Mouse (Mus musculus): ENCODE results near the gene Sgip1. TPM values are rescaled to one million over a fixed set of nuclear protein-coding genes. Genes with fewer than 3 reads are reported as not detected.
A peak's percentile ranks its signal among the peaks of the same experiment; 100 is the strongest.

The Sgip1 gene
- polyA plus RNA-seq, 1 experiment from 2014 or later: 42.4 TPM

DNA sequence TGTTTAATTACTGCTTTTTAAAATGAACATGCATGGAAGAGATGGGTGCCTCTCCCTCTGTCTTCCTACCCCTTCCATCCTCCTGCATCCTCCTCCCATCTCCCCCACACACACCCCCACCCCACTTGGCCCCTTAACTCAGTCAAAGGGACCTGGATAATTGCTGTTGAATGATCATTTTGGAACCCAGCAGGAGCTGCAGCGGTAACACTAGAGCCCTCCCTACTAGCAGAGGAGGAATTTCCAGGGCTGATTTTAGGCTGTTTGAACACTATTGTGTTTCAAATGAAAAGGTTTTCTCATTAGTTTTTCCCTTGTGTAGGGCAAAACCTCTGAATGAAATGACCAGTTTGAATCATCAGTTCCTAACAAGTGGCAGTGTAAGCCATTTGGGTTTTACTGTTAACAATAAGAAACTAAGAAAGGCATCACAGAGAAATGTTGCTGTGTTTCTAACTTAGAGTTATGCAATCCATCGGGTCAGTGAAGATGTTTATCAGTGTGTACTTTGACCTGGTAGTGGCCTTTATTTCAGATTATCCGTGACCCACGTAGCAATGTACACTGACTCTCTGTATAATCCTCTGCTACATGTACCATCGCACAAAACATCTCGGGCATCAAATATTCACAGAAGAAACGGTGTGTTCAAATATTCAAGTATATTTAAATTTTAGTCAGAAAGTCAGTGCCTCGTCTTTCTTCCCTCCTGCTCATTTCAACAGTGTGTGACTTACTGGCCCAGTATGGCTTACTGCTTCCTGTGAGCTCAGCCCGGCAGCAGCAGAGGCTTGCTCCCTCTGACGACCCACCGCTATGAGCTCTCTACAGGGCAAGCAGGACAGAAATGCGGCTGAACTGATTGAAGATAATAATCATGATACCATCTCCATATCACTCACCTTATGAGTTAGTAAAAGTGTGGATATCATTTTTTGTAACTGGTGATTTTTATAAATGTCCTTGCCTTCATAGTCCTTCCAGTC lies 235.5 kb downstream of the Sgip1 start:
- H3K36me3 ChIP-seq: no peaks in the 10 kb centered on the region
- no peak overlapping the region for H3K9ac ChIP-seq
- WGBS: 18% methylated on average over 12 of the region's 12 CpGs
- H3K27me3 ChIP-seq: peaks cover 9% of the 10 kb centered on the region; the same call in 1 of the 2 replicates
- no peaks in the 10 kb centered on the region for H3K9me3 ChIP-seq (replicated peaks)
- H3K4me2 ChIP-seq (replicated peaks): no peak overlapping the region
- no peak for ATAC-seq (ENCODE audit: low FRiP score)
- H3K4me3 ChIP-seq: no peak overlapping the region
- H3K4me1 ChIP-seq: peaks cover 20% of the 10 kb centered on the region
- no peak overlapping the region for H3K27ac ChIP-seq

- Histone ChIP-seq H3K4me3 (peak overlapping the region; percentile 28), H3K27me3 (peaks cover 9% of the 10 kb centered on the region; the same call in 1 of the 2 replicates), H3K4me2 (replicated peaks) (peak overlapping the region; percentile 62), H3K27ac (no peak overlapping the region), H3K4me1 (peaks cover 20% of the 10 kb centered on the region), H3K9ac (no peak overlapping the region), H3K9me3 (replicated peaks) (no peaks in the 10 kb centered on the region), H3K36me3 (no peaks in the 10 kb centered on the region)
- ATAC-seq (ENCODE audit: low FRiP score): no peak
- 11% methylated on average over 16 of the region's 16 CpGs for WGBS
Measured at GRCm38 (mm10) chr4:102977778-102978321, 236.8 kb downstream of the Sgip1 start.

DNA sequence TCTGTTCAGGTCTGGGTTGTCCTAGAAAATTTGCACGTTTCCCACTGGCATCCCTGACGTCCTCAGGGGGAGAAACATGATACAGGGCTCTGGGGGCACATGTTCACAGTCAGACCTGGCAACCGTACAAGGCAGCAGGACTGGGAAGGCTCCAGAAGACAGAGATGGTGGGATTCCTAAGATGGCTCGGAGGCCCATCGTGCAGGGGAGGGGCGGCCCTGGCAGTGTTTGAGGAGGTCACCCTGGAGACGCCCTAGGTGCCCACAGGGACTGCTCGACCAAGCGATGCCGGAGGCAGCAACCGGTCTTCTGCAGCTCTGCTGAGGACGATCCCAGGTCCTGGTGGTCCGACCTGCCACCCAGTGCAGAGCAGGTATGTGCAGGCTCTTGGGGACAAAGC lies 237.3 kb downstream of the Sgip1 start, which contains the start of gene Tctex1d1:
Gene Tctex1d1, plus strand, starts transcription at position 167 of the 400 bp plus-strand sequence.
- Histone ChIP-seq H3K9ac (peak within 1 kb of the TSS; percentile 43; the same call in 1 of the 2 replicates), H3K36me3 (no peaks in the 10 kb centered on the region), H3K4me2 (replicated peaks) (peak within 1 kb of the TSS; percentile 62), H3K9me3 (replicated peaks) (no peaks in the 10 kb centered on the region), H3K4me1 (peaks cover 20% of the 10 kb centered on the region), H3K4me3 (peak within 1 kb of the TSS; percentile 28), H3K27me3 (peaks cover 9% of the 10 kb centered on the region; the same call in 1 of the 2 replicates), H3K27ac (no peak within 1 kb of the TSS)
- peak; percentile 52 for ATAC-seq (ENCODE audit: low FRiP score)
- 2% methylated on average over 13 of the region's 13 CpGs for WGBS

DNA sequence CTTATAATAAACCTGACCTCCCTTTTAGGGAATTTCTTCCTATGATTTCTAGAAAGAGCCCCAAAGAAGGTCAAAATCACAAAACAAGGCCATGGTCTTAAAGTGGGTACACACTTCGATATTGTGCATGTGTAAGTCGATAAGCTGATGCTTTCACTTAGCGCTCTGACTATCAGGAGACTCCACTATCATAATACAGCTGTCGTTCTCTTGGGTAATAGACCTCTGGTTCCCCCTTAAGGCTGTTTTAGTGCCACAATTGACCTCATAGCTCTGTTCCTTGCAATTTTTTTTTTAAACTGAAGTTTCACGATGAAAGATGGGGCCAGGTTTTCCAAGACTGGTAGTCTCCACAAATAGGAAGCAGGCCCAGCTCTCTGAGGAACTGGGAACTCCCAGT lies 238.3 kb downstream of the Sgip1 start:
- peaks cover 20% of the 10 kb centered on the region for H3K4me1 ChIP-seq

DNA sequence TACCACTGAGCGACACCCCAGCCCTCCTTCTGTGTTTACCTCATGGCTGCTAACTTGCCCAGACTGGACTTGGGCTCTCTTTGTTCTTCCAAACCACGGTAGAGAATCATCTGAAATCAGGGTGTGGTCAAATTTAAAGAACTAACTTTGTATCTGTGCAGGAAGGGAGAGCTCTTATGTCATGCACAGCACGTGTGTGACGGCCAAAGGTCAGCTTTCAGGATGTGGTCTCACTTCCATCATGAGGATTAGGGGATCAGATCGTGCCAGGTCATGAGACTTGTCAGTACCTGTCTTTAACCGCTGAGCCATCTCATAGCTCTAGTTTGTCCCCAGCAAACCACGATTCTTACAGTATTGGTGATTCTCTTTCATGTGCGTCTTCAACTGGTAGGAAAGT lies 240.6 kb downstream of the Sgip1 start:
- H3K4me2 ChIP-seq (replicated peaks): no peak overlapping the region
- H3K4me3 ChIP-seq: no peak overlapping the region
- no peaks in the 10 kb centered on the region for H3K36me3 ChIP-seq
- H3K27me3 ChIP-seq: peaks cover 6% of the 10 kb centered on the region; the same call in 1 of the 2 replicates
- H3K27ac ChIP-seq: no peak overlapping the region
- no peak overlapping the region for H3K9ac ChIP-seq
- 84% methylated on average over 8 of the region's 8 CpGs for WGBS
- H3K4me1 ChIP-seq: peaks cover 15% of the 10 kb centered on the region
- H3K9me3 ChIP-seq (replicated peaks): no peaks in the 10 kb centered on the region
- no peak for ATAC-seq (ENCODE audit: low FRiP score)

More for the DNA sequence above, 238.3 kb downstream of the Sgip1 start:
- H3K27me3 ChIP-seq: peaks cover 9% of the 10 kb centered on the region; the same call in 1 of the 2 replicates
- no peak overlapping the region for H3K9ac ChIP-seq
- WGBS: 56% methylated on average over 5 of the region's 5 CpGs
- peak overlapping the region; percentile 62 for H3K4me2 ChIP-seq (replicated peaks)
- no peak overlapping the region for H3K4me3 ChIP-seq
- no peaks in the 10 kb centered on the region for H3K36me3 ChIP-seq
- no peak overlapping the region for H3K27ac ChIP-seq
- ATAC-seq (ENCODE audit: low FRiP score): no peak
- no peaks in the 10 kb centered on the region for H3K9me3 ChIP-seq (replicated peaks)

DNA sequence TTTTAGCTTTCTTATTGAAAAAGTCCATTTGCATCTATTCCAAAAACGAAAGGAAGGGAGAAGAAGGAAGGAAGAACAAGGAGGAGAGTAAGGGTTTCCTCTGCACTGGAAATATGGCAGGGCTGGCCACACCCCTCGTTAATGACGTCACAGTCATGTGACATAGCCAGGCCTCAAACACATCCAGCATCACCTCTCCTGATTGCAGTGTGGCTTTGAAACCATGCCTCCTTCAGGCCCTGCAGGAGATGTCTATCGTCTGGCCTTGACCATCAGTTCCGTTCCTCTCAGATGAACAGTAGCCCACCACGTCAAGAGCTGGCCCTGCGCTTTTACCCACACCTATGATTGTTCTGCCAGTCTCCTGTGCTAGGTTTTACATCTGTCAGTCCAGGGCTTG lies 245.1 kb downstream of the Sgip1 start:
- no peak for ATAC-seq (ENCODE audit: low FRiP score)
- Histone ChIP-seq H3K4me2 (replicated peaks) (no peak overlapping the region), H3K9me3 (replicated peaks) (no peaks in the 10 kb centered on the region), H3K4me1 (no peaks in the 10 kb centered on the region), H3K27me3 (no peaks in the 10 kb centered on the region), H3K36me3 (no peaks in the 10 kb centered on the region), H3K4me3 (no peak overlapping the region), H3K27ac (no peak overlapping the region), H3K9ac (no peak overlapping the region)
- WGBS: 77% methylated on average over 7 of the region's 7 CpGs

DNA sequence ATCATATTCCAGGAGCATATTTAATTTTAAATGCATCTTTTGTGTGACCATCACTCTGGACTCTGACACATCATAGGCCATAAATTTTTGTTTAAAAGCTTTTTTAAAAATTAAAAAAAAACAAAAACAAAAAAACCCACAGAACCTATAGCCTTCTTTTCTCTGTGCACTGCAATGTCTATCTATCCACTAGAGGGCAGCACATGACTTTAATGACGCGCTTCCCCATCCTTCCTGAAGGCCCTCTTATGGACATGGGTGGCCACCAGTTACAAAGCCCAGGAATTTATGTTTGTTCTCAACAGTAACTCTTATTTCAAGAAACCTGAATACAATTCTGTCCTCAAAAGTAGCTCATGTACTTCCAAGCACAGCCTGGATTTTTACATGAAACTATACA lies 245.8 kb downstream of the Sgip1 start:
- Histone ChIP-seq H3K36me3 (no peaks in the 10 kb centered on the region), H3K9ac (no peak overlapping the region), H3K27me3 (no peaks in the 10 kb centered on the region), H3K4me2 (replicated peaks) (no peak overlapping the region), H3K9me3 (replicated peaks) (no peaks in the 10 kb centered on the region), H3K27ac (no peak overlapping the region), H3K4me3 (no peak overlapping the region), H3K4me1 (no peaks in the 10 kb centered on the region)
- peak; percentile 69; the same call in 1 of the 2 replicates for ATAC-seq (ENCODE audit: low FRiP score)
- 1% methylated on average over 2 of the region's 2 CpGs for WGBS

DNA sequence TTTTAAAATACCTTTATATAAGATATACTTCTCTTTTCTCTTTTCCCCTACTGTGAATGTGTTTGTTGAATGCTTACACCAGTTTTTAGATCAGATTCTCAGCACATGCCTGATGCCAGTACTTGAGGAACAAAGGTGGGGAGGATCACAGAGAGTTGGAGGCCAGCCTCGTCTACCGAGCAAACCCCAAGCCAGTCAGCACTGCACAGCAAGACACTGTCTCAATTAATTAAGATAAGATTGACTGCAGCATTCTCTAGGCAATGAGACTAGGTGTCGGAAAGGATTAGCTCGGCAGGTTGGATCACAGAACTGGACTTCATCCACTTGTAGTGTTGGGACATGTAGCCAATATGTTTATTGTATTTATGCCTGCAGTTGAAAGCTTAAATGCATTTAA lies 246.2 kb downstream of the Sgip1 start:
- Histone ChIP-seq H3K4me2 (replicated peaks) (no peak overlapping the region), H3K9ac (no peak overlapping the region), H3K27ac (no peak overlapping the region), H3K36me3 (no peaks in the 10 kb centered on the region), H3K27me3 (no peaks in the 10 kb centered on the region), H3K4me1 (no peaks in the 10 kb centered on the region), H3K4me3 (no peak overlapping the region), H3K9me3 (replicated peaks) (no peaks in the 10 kb centered on the region)
- no peak for ATAC-seq (ENCODE audit: low FRiP score)
- 51% methylated on average over 4 of the region's 4 CpGs for WGBS

GRCm38 (mm10) chr4:102987756-102988155 lies 246.7 kb downstream of the Sgip1 start:
- no peak overlapping the region for H3K27ac ChIP-seq
- H3K9ac ChIP-seq: no peak overlapping the region
- H3K4me1 ChIP-seq: no peaks in the 10 kb centered on the region
- H3K4me3 ChIP-seq: no peak overlapping the region
- no peaks in the 10 kb centered on the region for H3K27me3 ChIP-seq
- WGBS: 80% methylated on average over 2 of the region's 2 CpGs
- no peak for ATAC-seq (ENCODE audit: low FRiP score)
- H3K36me3 ChIP-seq: no peaks in the 10 kb centered on the region
- H3K9me3 ChIP-seq (replicated peaks): no peaks in the 10 kb centered on the region
- no peak overlapping the region for H3K4me2 ChIP-seq (replicated peaks)

DNA sequence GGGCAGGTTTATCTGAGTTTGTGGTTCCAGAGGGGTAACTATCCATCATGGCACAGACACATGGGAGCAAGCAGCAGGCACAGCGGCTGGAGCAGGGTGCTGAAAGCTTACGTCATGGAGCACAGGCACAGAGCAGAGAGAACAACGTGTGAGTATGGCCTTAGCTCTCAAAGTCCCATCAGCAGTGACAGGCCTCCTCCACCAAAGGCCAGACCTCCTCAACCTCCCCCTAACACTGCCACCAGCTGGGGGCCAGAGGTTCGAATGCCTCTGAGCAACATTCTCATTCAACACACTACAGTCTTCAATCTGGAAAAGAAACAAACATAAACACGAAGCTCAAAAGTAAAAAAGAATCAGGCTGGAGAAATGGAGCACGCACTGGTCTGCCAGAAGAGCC lies 247.4 kb downstream of the Sgip1 start:
- Histone ChIP-seq H3K27me3 (no peaks in the 10 kb centered on the region), H3K4me2 (replicated peaks) (no peak overlapping the region), H3K9ac (no peak overlapping the region), H3K4me1 (no peaks in the 10 kb centered on the region), H3K9me3 (replicated peaks) (no peaks in the 10 kb centered on the region), H3K4me3 (no peak overlapping the region), H3K36me3 (no peaks in the 10 kb centered on the region), H3K27ac (no peak overlapping the region)
- WGBS: 80% methylated on average over 6 of the region's 6 CpGs
- no peak for ATAC-seq (ENCODE audit: low FRiP score)

DNA sequence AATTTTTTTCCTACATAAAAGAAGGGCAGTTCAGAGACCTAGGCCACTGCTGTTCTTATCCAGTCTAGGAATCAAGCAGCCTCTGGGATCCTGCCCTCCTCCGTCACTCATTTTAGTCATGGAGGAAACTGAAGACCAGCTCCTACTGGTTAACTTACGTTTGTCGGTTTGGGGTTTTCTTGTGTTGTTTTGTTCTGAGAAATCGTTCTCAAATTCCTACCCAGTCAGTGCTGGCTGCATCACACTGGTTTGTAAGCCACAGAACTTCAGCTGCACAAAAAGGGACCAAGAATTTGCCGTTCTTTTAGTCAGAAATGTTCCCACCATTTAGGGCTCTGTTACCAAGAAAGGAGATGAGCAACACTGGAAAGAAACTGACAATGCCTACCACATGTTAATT lies 248.3 kb downstream of the Sgip1 start:
- ATAC-seq (ENCODE audit: low FRiP score): no peak
- H3K4me3 ChIP-seq: no peak overlapping the region
- no peaks in the 10 kb centered on the region for H3K27me3 ChIP-seq
- no peak overlapping the region for H3K4me2 ChIP-seq (replicated peaks)
- H3K27ac ChIP-seq: no peak overlapping the region
- H3K9me3 ChIP-seq (replicated peaks): no peaks in the 10 kb centered on the region
- no peak overlapping the region for H3K9ac ChIP-seq
- no peaks in the 10 kb centered on the region for H3K4me1 ChIP-seq
- WGBS: 76% methylated on average over 5 of the region's 5 CpGs
- no peaks in the 10 kb centered on the region for H3K36me3 ChIP-seq

- Histone ChIP-seq H3K4me3 (no peak overlapping the region), H3K4me2 (replicated peaks) (no peak overlapping the region), H3K27me3 (no peaks in the 10 kb centered on the region), H3K9me3 (replicated peaks) (no peaks in the 10 kb centered on the region), H3K36me3 (no peaks in the 10 kb centered on the region), H3K9ac (no peak overlapping the region), H3K4me1 (no peaks in the 10 kb centered on the region), H3K27ac (no peak overlapping the region)
- no peak for ATAC-seq (ENCODE audit: low FRiP score)
- 82% methylated on average over 4 of the region's 4 CpGs for WGBS
Measured at GRCm38 (mm10) chr4:102990016-102990415, 248.9 kb downstream of the Sgip1 start.
